Mouse (Mus musculus) E14TG2a.4 (cell line): ENCODE measurements around the gene Katnal1.

Experiments used
- H3K27me3 ChIP-seq: 2 replicates; pipeline ENCODE4 v1.6.1; 2014; ENCODE audit warnings: low read length, control low read depth; ENCODE audit not compliant: insufficient read depth
- H3K36me3 ChIP-seq: 2 replicates; pipeline ENCODE4 v1.6.1; 2014; ENCODE audit warnings: low read length, control low read depth; ENCODE audit not compliant: insufficient read depth
- H3K4me1 ChIP-seq: replicated peaks from 2 replicates; pipeline ENCODE4 v1.6.1; 2014; ENCODE audit warnings: low read depth, low read length, control low read depth
- H3K4me3 ChIP-seq: replicated peaks from 2 replicates; pipeline ENCODE4 v1.5.1; 2014; ENCODE audit warnings: mild to moderate bottlenecking, low read length
- H3K9me3 ChIP-seq: 2 replicates; pipeline ENCODE4 v1.6.1; 2014; ENCODE audit warnings: low read length, control low read depth
- CTCF ChIP-seq: conservative IDR thresholded peaks from 2 replicates; pipeline ENCODE4 v1.5.1; 2014; ENCODE audit warnings: low read length
- NANOG ChIP-seq: IDR thresholded peaks from 2 replicates; pipeline ENCODE4 v1.6.1; 2014; ENCODE audit warnings: borderline replicate concordance, low read length, mixed read lengths
- POU5F1 ChIP-seq: IDR thresholded peaks from 2 replicates; pipeline ENCODE4 v1.6.1; 2014; ENCODE audit warnings: low read length, borderline replicate concordance

Katnal1 gene

GRCm38 (mm10) chr5:148909402-148909801, 19.7 kb downstream of the Katnal1 start:
- H3K4me3 ChIP-seq, result no peak overlapping the region
- H3K36me3 ChIP-seq, result no peaks in the 10 kb centered on the region
- H3K9me3 ChIP-seq, result no peaks in the 10 kb centered on the region
- H3K27me3 ChIP-seq, result peaks cover 7% of the 10 kb centered on the region
- peaks cover 30% of the 10 kb centered on the region for H3K4me1 ChIP-seq
- TF ChIP-seq CTCF (no peak), POU5F1 (no peak), NANOG (no peak)

- Histone ChIP-seq H3K4me3 (no peak overlapping the region), H3K27me3 (peaks cover 7% of the 10 kb centered on the region), H3K4me1 (peaks cover 33% of the 10 kb centered on the region), H3K9me3 (no peaks in the 10 kb centered on the region), H3K36me3 (no peaks in the 10 kb centered on the region)
- no peak for TF ChIP-seq NANOG
These were observed 20.1 kb downstream of the Katnal1 start for GRCm38 (mm10) chr5:148909057-148909395.

GRCm38 (mm10) chr5:148908191-148909056, 20.7 kb downstream of the Katnal1 start:
- TF ChIP-seq CTCF, result no peak
- H3K36me3 ChIP-seq, result no peaks in the 10 kb centered on the region
- H3K27me3 ChIP-seq, result peaks cover 7% of the 10 kb centered on the region
- no peaks in the 10 kb centered on the region for H3K9me3 ChIP-seq
- H3K4me1 ChIP-seq, result peaks cover 34% of the 10 kb centered on the region
- no peak overlapping the region for H3K4me3 ChIP-seq

- no peak for TF ChIP-seq NANOG
- no peak for TF ChIP-seq POU5F1
- no peak for TF ChIP-seq CTCF
- no peaks in the 10 kb centered on the region for H3K9me3 ChIP-seq
- H3K36me3 ChIP-seq, result no peaks in the 10 kb centered on the region
- H3K4me1 ChIP-seq, result peaks cover 26% of the 10 kb centered on the region
- no peak overlapping the region for H3K4me3 ChIP-seq
- H3K27me3 ChIP-seq, result peaks cover 7% of the 10 kb centered on the region
These were observed 22.8 kb downstream of the Katnal1 start for GRCm38 (mm10) chr5:148906305-148906704.

GRCm38 (mm10) chr5:148904846-148905245, 24.3 kb downstream of the Katnal1 start:
- TF ChIP-seq CTCF (peak; percentile 13; the same call in 1 of the 2 replicates), NANOG (no peak)
- Histone ChIP-seq H3K9me3 (no peaks in the 10 kb centered on the region), H3K36me3 (no peaks in the 10 kb centered on the region), H3K4me1 (peaks cover 26% of the 10 kb centered on the region), H3K4me3 (no peak overlapping the region), H3K27me3 (peaks cover 7% of the 10 kb centered on the region)

GRCm38 (mm10) chr5:148899361-148899760, 29.8 kb downstream of the Katnal1 start:
- no peak overlapping the region for H3K4me3 ChIP-seq
- no peak for TF ChIP-seq CTCF
- TF ChIP-seq NANOG, result no peak
- no peak for TF ChIP-seq POU5F1
- H3K9me3 ChIP-seq, result no peaks in the 10 kb centered on the region
- 0 out of 2 replicates have a peak, but pooled peaks cover 8% of the 10 kb centered on the region for H3K4me1 ChIP-seq
- no peaks in the 10 kb centered on the region for H3K27me3 ChIP-seq
- H3K36me3 ChIP-seq, result no peaks in the 10 kb centered on the region

GRCm38 (mm10) chr5:148897941-148898417, 31.1 kb downstream of the Katnal1 start:
- Histone ChIP-seq H3K4me3 (0 out of 2 replicates have a peak overlapping the region, but pooled peaks have one; percentile 26), H3K27me3 (no peaks in the 10 kb centered on the region), H3K36me3 (no peaks in the 10 kb centered on the region), H3K4me1 (0 out of 2 replicates have a peak, but pooled peaks cover 4% of the 10 kb centered on the region), H3K9me3 (no peaks in the 10 kb centered on the region)
- TF ChIP-seq POU5F1 (no peak), CTCF (no peak), NANOG (no peak)

GRCm38 (mm10) chr5:148897069-148897702, 31.9 kb downstream of the Katnal1 start:
- no peaks in the 10 kb centered on the region for H3K9me3 ChIP-seq
- 0 out of 2 replicates have a peak, but pooled peaks cover 4% of the 10 kb centered on the region for H3K4me1 ChIP-seq
- H3K27me3 ChIP-seq, result no peaks in the 10 kb centered on the region
- H3K4me3 ChIP-seq, result no peak overlapping the region
- no peaks in the 10 kb centered on the region for H3K36me3 ChIP-seq
- TF ChIP-seq CTCF (no peak), NANOG (no peak), POU5F1 (no peak)

GRCm38 (mm10) chr5:148896515-148896914, 32.6 kb downstream of the Katnal1 start:
- H3K9me3 ChIP-seq, result no peaks in the 10 kb centered on the region
- H3K4me3 ChIP-seq, result no peak overlapping the region
- TF ChIP-seq CTCF, result no peak
- no peak for TF ChIP-seq NANOG
- no peak for TF ChIP-seq POU5F1
- H3K36me3 ChIP-seq, result no peaks in the 10 kb centered on the region
- 0 out of 2 replicates have a peak, but pooled peaks cover 4% of the 10 kb centered on the region for H3K4me1 ChIP-seq
- no peaks in the 10 kb centered on the region for H3K27me3 ChIP-seq
